Mouse (Mus musculus) bone marrow macrophage, adult 2 months (primary cell): ENCODE data around the gene Crocc.

Experiments used
- CTCF ChIP-seq: IDR thresholded peaks from 2 replicates; pipeline ENCODE4 v1.5.1; 2012; ENCODE audit warnings: low read depth, mild to moderate bottlenecking, low read length, moderate library complexity
- POLR2A ChIP-seq: IDR thresholded peaks from 2 replicates; pipeline ENCODE4 v1.6.1; 2012; ENCODE audit warnings: mild to moderate bottlenecking, low read depth, low read length, borderline replicate concordance

DNA sequence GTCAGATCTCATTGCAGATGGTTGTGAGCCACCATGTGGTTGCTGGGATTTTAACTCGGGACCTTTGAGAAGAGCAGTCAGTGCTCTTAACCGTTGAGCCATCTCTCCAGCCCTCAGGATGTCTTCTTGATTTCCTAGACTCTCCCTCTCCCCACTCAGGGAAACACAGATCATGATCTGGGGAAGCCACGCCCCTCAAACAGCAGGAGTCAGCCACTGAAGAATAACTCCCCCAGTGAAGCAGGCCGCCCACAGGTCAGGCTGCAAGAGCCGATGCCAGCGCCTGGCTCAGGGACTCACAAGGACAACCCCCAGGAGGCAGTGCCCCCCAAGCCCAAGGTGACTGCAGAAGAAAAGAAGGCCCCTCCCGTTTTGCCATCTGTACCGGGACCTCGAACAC lies 36.4 kb upstream of the Crocc start:
- TF ChIP-seq CTCF (no peak), POLR2A (no peak)
